8 mouse cellular contexts compared by ENCODE assay signal in genomic region chr9:29962978-29963377, GRCm38 (mm10). TPM values are rescaled to one million over a fixed set of nuclear protein-coding genes. Genes with fewer than 3 reads are reported as not detected.
DNase-seq lines count a peak whose midpoint lies in the region; ATAC-seq and TF ChIP-seq lines count a peak whose summit lies in the region.

Ntm (minus strand) TSS chr9:29963141.

- no peak within 1 kb of the TSS for H3K27ac ChIP-seq in lung, embryonic 16.5 days (ENCODE audit: low read length)
- H3K27ac ChIP-seq in embryonic facial prominence, embryonic 15.5 days (replicated peaks), result no peak within 1 kb of the TSS
- peak within 1 kb of the TSS; percentile 96 for H3K27ac ChIP-seq in left cerebral cortex, adult 2 months
- peak within 1 kb of the TSS; percentile 87 for H3K27ac ChIP-seq in midbrain, embryonic 13.5 days

- no peak within 1 kb of the TSS for H3K9ac ChIP-seq in lung, embryonic 16.5 days (ENCODE audit: low read length)
- no peak within 1 kb of the TSS for H3K9ac ChIP-seq in embryonic facial prominence, embryonic 15.5 days
- peak within 1 kb of the TSS; percentile 77 for H3K9ac ChIP-seq in midbrain, embryonic 13.5 days (replicated peaks)

- peaks cover 29% of the 10 kb centered on the region for H3K27me3 ChIP-seq in lung, embryonic 16.5 days (ENCODE audit: control insufficient read depth, insufficient read depth, low read depth, low read length)
- H3K27me3 ChIP-seq in embryonic facial prominence, embryonic 15.5 days, result peaks cover 42% of the 10 kb centered on the region
- H3K27me3 ChIP-seq in midbrain, embryonic 13.5 days, result peaks cover 10% of the 10 kb centered on the region; the same call in 1 of the 2 replicates

- intact Hi-C loops in heart, postnatal 36 days (cut with DNase I), result no loop called here
- intact Hi-C loops in left cerebral cortex, adult 2 months (cut with DNase I), result loop anchor here (2.0 to 5.0 kb wide), 6 partner anchors 81 to 301 kb away; no protein-coding TSS in a partner anchor

- 28% methylated on average over 8 of the region's 8 CpGs for WGBS in lung, embryonic 16.5 days
- 10% methylated on average over 8 of the region's 8 CpGs for whole genome bisulfite sequencing in embryonic facial prominence, embryonic 15.5 days
- WGBS in midbrain, embryonic 13.5 days, result 9% methylated on average over 8 of the region's 8 CpGs

- peaks cover 2% of the 10 kb centered on the region; the same call in 1 of the 2 replicates for H3K4me1 ChIP-seq in lung, embryonic 16.5 days (replicated peaks; ENCODE audit: control insufficient read depth, insufficient read depth, low read length)
- H3K4me1 ChIP-seq in embryonic facial prominence, embryonic 15.5 days, result peaks cover 12% of the 10 kb centered on the region; the same call in 1 of the 2 replicates
- H3K4me1 ChIP-seq in midbrain, embryonic 13.5 days (replicated peaks), result peaks cover 42% of the 10 kb centered on the region

- H3K4me3 ChIP-seq in lung, embryonic 16.5 days (ENCODE audit: low read length), result peak within 1 kb of the TSS; percentile 35
- peak within 1 kb of the TSS; percentile 40 for H3K4me3 ChIP-seq in embryonic facial prominence, embryonic 15.5 days (replicated peaks)
- H3K4me3 ChIP-seq in left cerebral cortex, adult 2 months, result peak within 1 kb of the TSS; percentile 79
- H3K4me3 ChIP-seq in midbrain, embryonic 13.5 days (replicated peaks), result peak within 1 kb of the TSS; percentile 52

- no peak for DNase-seq in lung, postnatal 14 days
- DNase-seq in heart, postnatal 36 days, result peak; percentile 7 to 8
- DNase-seq in left cerebral cortex, adult 2 months (ENCODE audit: extremely low spot score in 1 of 2, low spot score in 2 of 2), result peak; percentile 58 to 67
- peak; percentile 82 for DNase-seq in telencephalon, adult 2 months (ENCODE audit: low read depth, low spot score)
- no peak for DNase-seq in thymus, adult 18-20 months

- H3K9me3 ChIP-seq in lung, embryonic 16.5 days (ENCODE audit: control insufficient read depth, low read length), result no peaks in the 10 kb centered on the region
- H3K9me3 ChIP-seq in embryonic facial prominence, embryonic 15.5 days (replicated peaks), result no peaks in the 10 kb centered on the region
- H3K9me3 ChIP-seq in midbrain, embryonic 13.5 days, result no peaks in the 10 kb centered on the region

- no peak for TF ChIP-seq CTCF in left cerebral cortex, adult 2 months (IDR thresholded peaks at IDR 0.05)

- H3K4me2 ChIP-seq in lung, embryonic 16.5 days (ENCODE audit: low read depth, low read length), result peak within 1 kb of the TSS; percentile 58
- peak within 1 kb of the TSS; percentile 68 for H3K4me2 ChIP-seq in embryonic facial prominence, embryonic 15.5 days (replicated peaks)
- H3K4me2 ChIP-seq in midbrain, embryonic 13.5 days (replicated peaks), result peak within 1 kb of the TSS; percentile 81

- H3K36me3 ChIP-seq in lung, embryonic 16.5 days (ENCODE audit: control insufficient read depth, insufficient read depth, low read length), result no peaks in the 10 kb centered on the region
- H3K36me3 ChIP-seq in embryonic facial prominence, embryonic 15.5 days, result no peaks in the 10 kb centered on the region
- H3K36me3 ChIP-seq in midbrain, embryonic 13.5 days, result no peaks in the 10 kb centered on the region

- peak; percentile 23; the same call in 1 of the 2 replicates for ATAC-seq in lung, embryonic 16.5 days (ENCODE audit: low read depth)
- no peak for ATAC-seq in embryonic facial prominence, embryonic 15.5 days (ENCODE audit: insufficient number of reproducible peaks, low FRiP score, low TSS enrichment, low read depth)
- ATAC-seq in midbrain, embryonic 13.5 days, result peak; percentile 85

RNA-seq across cellular contexts. Expression of gene Ntm, which starts in this region (rescaled TPM):
- 13.0 and 16.3 TPM in 2 replicates for polyA plus RNA-seq in lung, embryonic 16.5 days (2015; fragmentation: Nextera tagmentation; extraction: Ambion mirVana)
- polyA plus RNA-seq in embryonic facial prominence, embryonic 15.5 days (2015; fragmentation: Nextera tagmentation; extraction: Ambion mirVana), result 23.8 and 28.2 TPM in 2 replicates
- 1 to 10 TPM; 2.0 to 2.6 TPM for total RNA-seq in heart, postnatal 36 days (2021)
- total RNA-seq in left cerebral cortex, adult 2 months (2021), result 100 to 1,000 TPM; 288 to 294 TPM
- 125 and 129 TPM in 2 replicates for polyA plus RNA-seq in midbrain, embryonic 13.5 days (2015; fragmentation: Nextera tagmentation; extraction: Ambion mirVana)

Comparison
In these comparisons a context has a peak if more than half of its experiments do, and no peak if none do; other contexts are left out.
1. RNA of gene Ntm (total RNA-seq): 288 to 294 TPM in left cerebral cortex, adult 2 months; 2.0 to 2.6 TPM in heart, postnatal 36 days; every median in the first group is over 10 times any median in the second.
2. H3K27ac ChIP-seq: peak in left cerebral cortex, adult 2 months (single experiment) and midbrain, embryonic 13.5 days (single experiment); none in lung, embryonic 16.5 days (single experiment) and embryonic facial prominence, embryonic 15.5 days (single experiment).
3. DNase-seq: peak in heart, postnatal 36 days (2 of 2), left cerebral cortex, adult 2 months (2 of 2) and telencephalon, adult 2 months (single experiment); none in lung, postnatal 14 days (single experiment) and thymus, adult 18-20 months (0 of 2).
4. Peak in every context shown above with its lines, with median percentiles within 50 percentile points of each other: H3K4me2 ChIP-seq and H3K4me3 ChIP-seq.